ENCODE assay signal across 16 mouse cellular contexts in the genomic region with DNA sequence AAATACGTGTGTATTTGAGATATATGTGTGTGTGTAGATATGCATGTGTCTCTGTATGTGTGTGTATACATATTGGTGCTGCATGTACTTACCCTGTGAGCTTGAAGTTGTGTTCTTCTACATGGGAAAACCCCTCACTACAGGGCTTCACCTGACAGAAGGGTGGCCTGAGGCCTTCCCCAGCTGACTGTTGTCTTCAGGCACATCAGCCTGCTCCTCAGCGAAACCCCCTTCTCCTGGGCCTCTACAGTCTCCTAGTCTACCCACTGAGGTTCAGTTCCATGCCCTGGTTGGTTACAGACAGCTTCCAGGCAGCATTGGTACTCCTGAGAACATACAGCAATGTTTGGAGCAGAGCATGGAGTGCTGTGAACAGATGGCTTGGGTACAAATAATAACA.
A peak's percentile ranks its signal among the peaks of the same experiment; 100 is the strongest.
DNase-seq lines count a peak whose midpoint lies in the region; ATAC-seq lines count a peak whose summit lies in the region.
"Had no signal": no experiment of that assay in that cellular context is flagged by ENCODE, and none has a peak within 500 bp of the region (broad histone marks: within the 10 kb centered on the region; RNA-seq: fewer than 3 reads in every experiment).

No protein-coding gene starts in this region.

- ATAC-seq in heart, embryonic 16.5 days (replicated peaks; ENCODE audit: extremely low read depth, insufficient read depth, low FRiP score): no peak
- peak; percentile 20 for ATAC-seq in CD4-positive, CD25-positive, alpha-beta regulatory T cell, adult 4 months
- no peak for ATAC-seq in embryonic facial prominence, embryonic 15.5 days (ENCODE audit: insufficient number of reproducible peaks, low FRiP score, low TSS enrichment, low read depth)
- no peak for ATAC-seq in hindbrain, embryonic 13.5 days (ENCODE audit: low FRiP score)
- ATAC-seq in intestine, embryonic 15.5 days: no peak
- ATAC-seq: forebrain, embryonic 13.5 days; intestine, postnatal 0 days; liver, postnatal 0 days had no signal

- 77% methylated on average over 2 of the region's 2 CpGs for WGBS in heart, embryonic 16.5 days
- 89% methylated on average over 2 of the region's 2 CpGs for WGBS in embryonic facial prominence, embryonic 15.5 days
- WGBS in hindbrain, embryonic 13.5 days: 91% methylated on average over 2 of the region's 2 CpGs
- WGBS in intestine, embryonic 15.5 days: 93% methylated on average over 2 of the region's 2 CpGs

- H3K4me1 ChIP-seq in heart, embryonic 16.5 days (ENCODE audit: control insufficient read depth, insufficient read depth, low read length): peaks cover 28% of the 10 kb centered on the region
- peaks cover 46% of the 10 kb centered on the region for H3K4me1 ChIP-seq in embryonic facial prominence, embryonic 15.5 days
- H3K4me1 ChIP-seq in hindbrain, embryonic 13.5 days (replicated peaks): peaks cover 18% of the 10 kb centered on the region
- no peaks in the 10 kb centered on the region for H3K4me1 ChIP-seq in intestine, embryonic 15.5 days (replicated peaks)

- H3K9me3 ChIP-seq in heart, embryonic 16.5 days (replicated peaks; ENCODE audit: control insufficient read depth, low read length): no peaks in the 10 kb centered on the region
- H3K9me3 ChIP-seq in embryonic facial prominence, embryonic 15.5 days (replicated peaks): no peaks in the 10 kb centered on the region
- no peaks in the 10 kb centered on the region for H3K9me3 ChIP-seq in hindbrain, embryonic 13.5 days
- no peaks in the 10 kb centered on the region for H3K9me3 ChIP-seq in intestine, embryonic 15.5 days
- H3K9me3 ChIP-seq: forebrain, embryonic 13.5 days had no signal

- H3K4me3 ChIP-seq in heart, embryonic 16.5 days (ENCODE audit: low read length): no peak overlapping the region
- H3K4me3 ChIP-seq in embryonic facial prominence, embryonic 15.5 days (replicated peaks): no peak overlapping the region
- no peak overlapping the region for H3K4me3 ChIP-seq in hindbrain, embryonic 13.5 days
- H3K4me3 ChIP-seq in intestine, embryonic 15.5 days (replicated peaks): no peak overlapping the region
- H3K4me3 ChIP-seq: forebrain, embryonic 13.5 days had no signal

- H3K4me2 ChIP-seq in heart, embryonic 16.5 days (ENCODE audit: low read depth, low read length): no peak overlapping the region
- no peak overlapping the region for H3K4me2 ChIP-seq in embryonic facial prominence, embryonic 15.5 days (replicated peaks)
- H3K4me2 ChIP-seq in hindbrain, embryonic 13.5 days: no peak overlapping the region
- H3K4me2 ChIP-seq in intestine, embryonic 15.5 days (replicated peaks): no peak overlapping the region
- H3K4me2 ChIP-seq: forebrain, embryonic 13.5 days had no signal

- H3K9ac ChIP-seq in heart, embryonic 16.5 days (ENCODE audit: low read length): no peak overlapping the region
- no peak overlapping the region for H3K9ac ChIP-seq in embryonic facial prominence, embryonic 15.5 days
- H3K9ac ChIP-seq in hindbrain, embryonic 13.5 days: no peak overlapping the region
- H3K9ac ChIP-seq in intestine, embryonic 15.5 days: no peak overlapping the region
- H3K9ac ChIP-seq: forebrain, embryonic 13.5 days; liver, postnatal 0 days had no signal

- H3K27me3 ChIP-seq in heart, embryonic 16.5 days (ENCODE audit: control insufficient read depth, insufficient read depth, low read length): no peaks in the 10 kb centered on the region
- no peaks in the 10 kb centered on the region for H3K27me3 ChIP-seq in embryonic facial prominence, embryonic 15.5 days
- no peaks in the 10 kb centered on the region for H3K27me3 ChIP-seq in hindbrain, embryonic 13.5 days
- H3K27me3 ChIP-seq in intestine, embryonic 15.5 days (replicated peaks): no peaks in the 10 kb centered on the region
- H3K27me3 ChIP-seq: forebrain, embryonic 13.5 days had no signal

- 0 out of 2 replicates have a peak, but pooled peaks cover under 1% of the 10 kb centered on the region for H3K36me3 ChIP-seq in heart, embryonic 16.5 days (ENCODE audit: control insufficient read depth, insufficient read depth)
- no peaks in the 10 kb centered on the region for H3K36me3 ChIP-seq in embryonic facial prominence, embryonic 15.5 days
- H3K36me3 ChIP-seq in hindbrain, embryonic 13.5 days: no peaks in the 10 kb centered on the region
- no peaks in the 10 kb centered on the region for H3K36me3 ChIP-seq in intestine, embryonic 15.5 days

- DNase-seq in heart, adult 9 months (ENCODE audit: low spot score in 2 of 2): no peak
- DNase-seq in thymus, postnatal 14 days: peak; percentile 53
- no peak for DNase-seq in layer of hippocampus, adult 11-12 months (ENCODE audit: low spot score)
- DNase-seq: adrenal gland, postnatal 25 days; cerebellum, postnatal 10 days; liver, postnatal 0 days; midbrain, embryonic 14.5 days; right cerebral cortex, postnatal 25 days had no signal

- peak overlapping the region; percentile 67 for H3K27ac ChIP-seq in heart, embryonic 16.5 days (ENCODE audit: low read length)
- peak overlapping the region; percentile 85 for H3K27ac ChIP-seq in embryonic facial prominence, embryonic 15.5 days (replicated peaks)
- no peak overlapping the region for H3K27ac ChIP-seq in hindbrain, embryonic 13.5 days
- no peak overlapping the region for H3K27ac ChIP-seq in intestine, embryonic 15.5 days
- H3K27ac ChIP-seq: forebrain, embryonic 13.5 days; kidney, postnatal 0 days had no signal

Comparison
In these comparisons a context has a peak if more than half of its experiments do, and no peak if none do; other contexts are left out.
1. H3K27ac ChIP-seq: peak in heart, embryonic 16.5 days (single experiment) and embryonic facial prominence, embryonic 15.5 days (single experiment); none in hindbrain, embryonic 13.5 days (single experiment) and intestine, embryonic 15.5 days (single experiment).